Mouse (Mus musculus): ENCODE data around the gene Slc22a6.

The Slc22a6 gene

DNA sequence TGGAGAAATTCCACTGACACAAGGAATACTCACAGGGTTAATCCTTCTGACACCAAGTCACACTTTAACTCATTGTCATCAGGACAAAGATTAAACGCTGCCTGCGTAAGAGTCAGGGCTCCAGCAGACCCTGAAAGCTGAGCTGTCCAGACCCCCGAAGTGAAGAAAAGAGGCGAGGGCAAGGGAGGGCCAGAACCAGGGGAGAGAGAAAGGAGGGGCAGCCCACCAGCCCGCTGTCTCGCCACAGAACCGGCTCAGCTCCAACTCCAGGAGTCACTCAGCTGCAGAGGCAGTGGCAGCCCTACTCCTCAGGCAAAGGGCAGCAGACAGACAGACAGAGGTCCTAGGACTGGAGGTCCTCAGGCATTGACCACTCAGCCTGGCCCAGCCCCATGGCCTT lies at the start of gene Slc22a6:
Slc22a6 (plus strand) TSS at position 136 of the 400 bp plus-strand sequence.
- no peak for DNase-seq (ENCODE audit: low spot score in 2 of 2)

GRCm38 (mm10) chr19:8569453-8569863 lies 48.4 kb upstream of the Slc22a6 start:
- DNase-seq (ENCODE audit: low spot score in 2 of 2), result peak in 1 of 2 experiments; percentile 40

DNA sequence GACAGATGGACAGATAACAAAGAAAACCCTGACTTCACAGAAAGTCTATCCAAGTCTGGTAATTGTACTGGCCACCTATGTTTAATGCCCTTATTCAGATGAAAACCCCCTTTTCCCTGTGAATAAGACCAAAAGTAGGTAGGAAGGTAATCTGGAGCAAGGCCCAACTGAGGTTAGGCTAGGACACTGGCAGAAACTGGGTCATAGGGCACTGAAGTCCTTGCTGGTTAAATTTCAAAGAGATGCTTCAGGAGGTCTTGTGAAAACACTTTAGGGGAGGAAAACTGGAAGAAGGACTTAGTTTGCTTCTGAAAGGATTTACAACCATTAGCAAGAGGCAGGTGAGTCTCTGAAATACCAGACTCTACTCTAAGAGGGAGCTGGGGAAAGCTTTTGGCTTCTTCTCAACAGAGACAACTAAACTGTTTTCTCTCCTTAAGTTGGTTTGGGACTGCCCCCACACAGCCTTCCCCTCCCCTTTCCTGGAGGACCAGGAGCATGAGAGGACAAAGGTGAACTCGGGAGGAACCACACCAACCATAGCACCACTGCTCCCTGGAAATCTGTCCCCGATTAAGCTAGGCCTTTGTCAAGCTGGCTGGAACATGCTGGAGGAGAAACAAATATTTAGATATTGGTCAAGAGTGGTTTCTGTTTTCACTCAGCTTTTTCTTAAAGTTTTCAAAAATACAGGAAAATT lies 47.3 kb upstream of the Slc22a6 start:
- DNase-seq (ENCODE audit: low spot score in 2 of 2), result no peak

GRCm38 (mm10) chr19:8571746-8572145 lies 46.1 kb upstream of the Slc22a6 start:
- no peak for DNase-seq (ENCODE audit: low spot score in 2 of 2)

DNA sequence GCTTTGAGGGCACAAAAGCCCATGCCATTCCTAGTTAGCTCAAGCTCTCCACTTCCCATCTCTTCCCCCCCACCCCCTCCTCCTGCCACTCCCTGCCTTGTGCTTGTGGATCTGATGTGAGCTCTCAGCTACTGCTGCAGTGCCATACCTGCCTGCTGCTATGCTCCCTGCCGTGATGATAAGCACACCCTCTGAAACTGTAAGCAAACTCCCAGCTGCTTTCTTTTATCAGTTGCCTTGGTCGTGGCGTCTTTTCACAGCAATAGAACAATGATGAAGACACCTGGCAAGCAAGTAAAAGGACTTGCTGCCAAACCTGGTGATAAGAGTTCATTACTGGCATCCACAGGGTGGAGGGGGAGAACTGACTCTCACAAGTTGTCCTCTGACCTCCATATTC lies 45.4 kb upstream of the Slc22a6 start:
- DNase-seq (ENCODE audit: low spot score in 2 of 2), result no peak

GRCm38 (mm10) chr19:8577432-8577831 lies 40.4 kb upstream of the Slc22a6 start:
- no peak for DNase-seq (ENCODE audit: low spot score in 2 of 2)

GRCm38 (mm10) chr19:8578293-8578969 lies 39.4 kb upstream of the Slc22a6 start:
- DNase-seq (ENCODE audit: low spot score in 2 of 2), result peak in 1 of 2 experiments; percentile 55

DNA sequence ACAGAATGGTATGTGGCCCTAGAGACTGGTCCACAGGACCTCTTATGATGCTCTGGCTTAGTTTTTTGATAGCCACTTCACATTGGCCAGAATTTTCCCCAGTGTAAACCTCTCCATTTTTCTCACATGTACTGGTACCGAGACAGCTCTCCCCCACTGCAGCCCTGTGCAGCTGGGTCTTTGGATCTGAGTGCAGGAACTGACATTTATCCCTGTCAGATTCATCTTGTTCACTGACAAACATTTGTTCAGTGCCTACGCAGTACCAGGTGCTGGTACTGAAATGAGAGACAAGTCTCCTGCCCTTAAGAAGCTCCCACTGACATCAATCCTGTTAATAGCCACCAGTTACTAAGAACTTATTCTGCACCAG lies 38.9 kb upstream of the Slc22a6 start:
- no peak for DNase-seq (ENCODE audit: low spot score in 2 of 2)

- DNase-seq (ENCODE audit: low spot score in 2 of 2), result no peak
These were observed 32.5 kb upstream of the Slc22a6 start for GRCm38 (mm10) chr19:8585298-8585697.

DNA sequence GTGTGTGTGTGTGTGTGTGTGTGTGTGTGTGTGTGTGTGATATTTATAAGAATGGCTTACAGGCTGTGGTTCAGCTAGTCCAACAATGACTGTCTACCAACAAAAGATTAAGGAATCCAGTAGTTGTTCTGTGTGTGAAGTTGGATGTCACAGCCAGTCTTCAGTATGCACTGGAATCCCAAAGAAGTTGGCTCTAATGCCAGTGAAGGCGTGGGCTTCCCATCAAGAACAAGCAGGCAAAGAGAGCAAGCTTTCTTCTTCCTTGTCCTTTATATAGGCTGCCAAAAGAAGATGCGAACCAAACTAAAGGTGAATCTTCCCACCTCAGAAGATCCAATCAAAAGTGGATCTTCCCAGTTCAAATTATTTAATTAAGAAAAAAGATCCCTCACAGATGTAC lies 31.9 kb upstream of the Slc22a6 start:
- DNase-seq (ENCODE audit: low spot score in 2 of 2), result no peak

- DNase-seq (ENCODE audit: low spot score in 2 of 2), result no peak
These were observed 31.5 kb upstream of the Slc22a6 start for GRCm38 (mm10) chr19:8586350-8586749.

GRCm38 (mm10) chr19:8587315-8587714 lies 30.5 kb upstream of the Slc22a6 start:
- DNase-seq (ENCODE audit: low spot score in 2 of 2), result no peak

GRCm38 (mm10) chr19:8590954-8591353 lies 26.9 kb upstream of the Slc22a6 start, which contains the start of gene Slc22a8:
Gene Slc22a8, plus strand, starts transcription at chr19:8591254.
- DNase-seq (ENCODE audit: low spot score in 2 of 2), result no peak

DNA sequence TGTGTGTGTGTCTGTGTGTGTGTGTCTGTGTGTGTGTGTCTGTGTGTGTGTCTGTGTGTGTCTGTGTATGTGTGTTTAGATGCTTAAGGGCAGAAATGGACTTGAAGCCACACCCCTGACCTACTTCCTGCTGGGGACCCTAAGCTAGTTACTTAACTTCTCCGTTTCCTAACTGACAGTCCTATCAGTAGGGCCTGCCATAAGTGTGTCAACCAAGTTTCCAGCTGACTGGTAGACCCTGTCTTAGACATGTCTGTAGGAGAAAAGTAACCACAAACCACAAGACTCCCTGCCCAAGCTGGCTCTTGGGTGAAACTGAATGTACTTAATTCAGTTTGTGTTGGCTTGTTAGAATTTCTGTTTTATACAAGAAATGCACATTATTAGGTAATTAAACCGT lies 25.7 kb upstream of the Slc22a6 start:
- peak in 1 of 2 experiments; percentile 21 for DNase-seq (ENCODE audit: low spot score in 2 of 2)

DNA sequence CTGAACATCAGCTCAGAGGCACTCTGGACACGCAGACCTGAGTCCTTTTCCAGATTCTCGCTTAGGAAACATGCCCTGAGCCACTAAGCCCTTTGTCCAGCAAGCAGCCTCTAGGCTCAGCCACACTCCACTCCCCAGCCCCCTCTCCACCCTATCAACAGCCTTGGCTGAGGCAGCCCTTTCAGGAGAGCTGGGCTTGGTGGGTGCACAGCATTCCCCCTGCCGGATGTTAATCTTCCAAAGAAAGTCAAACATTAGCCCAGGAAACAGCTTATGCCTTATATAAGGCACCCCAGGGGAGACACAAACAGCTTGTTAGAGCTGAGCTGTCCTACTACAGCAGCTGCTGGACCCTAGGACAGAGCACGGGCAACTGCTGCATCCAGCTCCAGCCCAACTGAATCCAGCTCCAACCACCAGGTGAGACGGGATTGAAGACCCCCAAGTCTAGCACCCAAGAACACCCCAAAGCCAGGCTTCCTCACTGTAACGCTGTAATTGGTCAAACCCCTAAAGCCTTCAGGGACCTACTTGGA lies 24.9 kb upstream of the Slc22a6 start:
- no peak for DNase-seq (ENCODE audit: low spot score in 2 of 2)

GRCm38 (mm10) chr19:8593833-8594232 lies 24.0 kb upstream of the Slc22a6 start:
- DNase-seq (ENCODE audit: low spot score in 2 of 2), result no peak

DNA sequence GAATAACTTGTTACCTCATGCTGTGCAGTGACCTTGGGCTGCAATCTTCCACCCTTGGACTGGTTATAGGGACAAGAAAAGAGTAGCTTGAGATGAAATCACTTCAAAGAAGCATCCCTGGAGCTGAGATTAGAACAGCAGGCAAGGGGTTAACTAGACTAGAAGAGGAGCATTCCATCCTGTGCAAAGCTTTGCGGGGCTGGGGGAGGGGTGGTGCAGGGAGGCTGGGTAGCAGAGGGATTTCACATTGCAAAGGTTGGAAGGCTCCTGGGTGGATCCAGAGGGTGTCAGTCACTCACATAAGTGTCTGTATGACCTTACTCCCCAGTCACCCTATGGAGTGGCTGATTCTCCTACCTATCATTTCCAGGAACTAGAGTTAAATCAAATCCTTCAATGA lies 23.3 kb upstream of the Slc22a6 start:
- no peak for DNase-seq (ENCODE audit: low spot score in 2 of 2)

DNA sequence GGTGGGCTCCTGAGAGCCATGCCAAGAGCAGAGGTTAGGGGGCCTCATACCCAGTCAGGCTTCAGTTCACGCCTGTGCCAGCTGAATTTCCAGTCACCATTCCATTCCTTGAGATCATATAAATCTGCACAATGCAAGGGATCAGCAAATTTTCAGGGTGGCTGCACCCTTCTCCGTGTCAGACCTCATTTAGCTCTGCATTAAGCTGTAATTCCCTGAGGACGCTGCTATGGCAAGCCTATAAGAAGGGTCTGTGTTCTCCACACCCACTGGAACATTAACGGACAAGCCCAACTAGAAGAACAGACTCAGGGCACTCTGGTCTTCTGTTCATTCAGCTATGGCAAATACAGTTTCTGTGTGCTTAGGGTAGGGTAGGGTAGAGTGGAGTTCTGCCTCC lies 20.6 kb upstream of the Slc22a6 start:
- DNase-seq (ENCODE audit: low spot score in 2 of 2), result no peak

DNA sequence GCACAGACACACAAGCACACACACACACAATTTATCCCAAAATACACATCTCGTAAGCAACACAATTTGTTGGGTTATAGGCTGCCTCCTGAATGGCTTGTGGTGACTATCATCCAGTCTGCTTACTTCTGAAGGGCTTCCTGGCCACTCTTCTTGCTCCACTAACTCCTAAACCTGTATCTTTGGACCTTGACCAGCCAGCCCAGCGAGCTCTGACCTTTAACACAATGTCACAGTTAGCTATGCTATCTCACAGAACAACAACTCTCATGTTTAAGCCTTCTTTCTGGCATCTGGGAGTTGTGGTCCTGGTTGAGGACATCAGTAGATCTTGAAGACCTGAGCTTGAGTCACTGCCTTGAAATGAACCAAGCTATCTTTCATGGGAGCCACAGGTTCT lies 18.6 kb upstream of the Slc22a6 start:
- no peak for DNase-seq (ENCODE audit: low spot score in 2 of 2)

- DNase-seq (ENCODE audit: low spot score in 2 of 2), result no peak
These were observed 15.9 kb upstream of the Slc22a6 start for GRCm38 (mm10) chr19:8601922-8602321.

DNA sequence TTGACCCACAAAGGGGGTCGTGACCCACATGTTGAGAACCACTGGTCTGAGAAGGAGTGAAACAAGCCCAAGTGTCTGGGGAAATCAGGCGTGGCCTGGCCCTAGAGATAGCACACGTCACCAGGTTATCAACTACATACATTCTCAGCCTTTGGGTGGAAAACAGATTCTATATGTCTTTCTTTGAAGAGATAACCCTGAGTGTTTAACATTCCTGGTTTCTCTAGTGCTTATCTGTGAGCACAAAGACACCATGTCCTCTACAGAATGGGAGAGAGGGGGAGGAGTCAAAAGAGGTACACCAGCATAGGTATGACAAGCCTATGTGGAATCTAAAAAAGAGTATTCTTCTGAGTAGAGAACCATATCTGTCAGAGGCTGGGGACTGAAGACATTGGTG lies 14.9 kb upstream of the Slc22a6 start:
- DNase-seq (ENCODE audit: low spot score in 2 of 2), result peak in 1 of 2 experiments; percentile 32

DNA sequence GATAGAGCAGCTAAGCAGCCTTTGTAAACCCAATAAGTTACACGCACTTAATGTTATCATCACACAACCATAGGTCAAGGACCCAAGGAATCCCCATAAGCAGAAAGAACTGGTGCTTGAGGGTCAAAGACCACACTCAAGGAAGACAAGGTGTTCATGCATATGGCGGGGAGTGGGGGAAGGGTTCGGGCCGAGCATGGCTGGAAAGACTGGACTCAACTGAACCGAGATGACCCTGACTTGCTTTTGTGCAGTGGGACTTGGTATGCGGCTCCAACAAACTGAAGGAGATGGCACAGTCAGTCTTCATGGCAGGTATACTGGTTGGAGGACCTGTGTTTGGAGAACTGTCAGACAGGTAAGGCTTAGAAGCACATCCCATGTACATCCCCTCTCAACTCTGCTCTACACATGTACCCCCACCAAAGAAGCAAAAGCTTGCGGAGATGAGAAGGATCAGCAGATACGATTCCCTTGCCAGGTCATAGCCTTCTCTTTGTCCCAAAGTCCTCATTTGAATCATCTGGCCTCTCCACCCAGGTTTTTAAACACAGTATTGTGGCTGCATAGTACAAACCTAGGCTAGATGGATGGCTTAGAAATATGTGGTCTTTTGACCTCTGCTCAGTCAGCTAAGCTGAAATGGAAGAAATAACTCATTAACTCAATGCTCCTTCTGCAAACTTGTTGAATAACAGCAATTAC lies 13.2 kb upstream of the Slc22a6 start:
- DNase-seq (ENCODE audit: low spot score in 2 of 2), result no peak

DNA sequence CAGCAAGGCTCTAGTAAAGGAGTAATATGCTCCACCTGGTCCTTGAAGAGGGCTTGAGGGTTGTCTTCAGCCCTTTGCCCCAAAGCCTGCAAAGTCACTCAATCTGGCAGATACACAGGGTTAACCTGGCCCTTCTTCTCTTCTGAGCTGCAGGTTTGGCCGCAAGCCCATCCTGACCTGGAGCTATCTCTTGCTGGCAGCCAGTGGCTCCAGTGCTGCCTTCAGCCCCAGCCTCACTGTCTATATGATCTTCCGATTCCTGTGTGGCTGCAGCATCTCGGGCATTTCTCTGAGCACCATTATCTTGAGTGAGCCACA lies 12.6 kb upstream of the Slc22a6 start:
- peak in 1 of 2 experiments; percentile 53 for DNase-seq (ENCODE audit: low spot score in 2 of 2)

Data from spleen, postnatal 10 days (tissue).